Mouse (Mus musculus) MEL (cell line): ENCODE results near the gene Trpm4. TPM values are rescaled to one million over a fixed set of nuclear protein-coding genes. Genes with fewer than 3 reads are reported as not detected.

ENCODE experiments used
- DNase-seq: peaks from one replicate; pipeline ENCODE4 v3.0.0; 2011; ENCODE audit warnings: low read depth, low spot score
- H3K27ac ChIP-seq: 2 replicates; pipeline ENCODE4 v1.5.1; 2012; ENCODE audit warnings: low read depth, mild to moderate bottlenecking, control low read depth, low read length, moderate library complexity; ENCODE audit not compliant: control insufficient read depth
- H3K27me3 ChIP-seq, 2 experiments: fragments of 150-350 bp in 1 of 2; sonication (generic) in 1 of 2; 2 replicates each; pipeline ENCODE4 v1.6.1; 2012; ENCODE audit warnings: low read length in 2 of 2, mild to moderate bottlenecking in 2 of 2, improper control_type of control experiment in 1 of 2, moderate library complexity in 1 of 2; ENCODE audit not compliant: insufficient read depth in 2 of 2, control insufficient read depth in 1 of 2
- H3K36me3 ChIP-seq, 2 experiments: 2 replicates each; pipeline ENCODE4 v1.6.1; 2012 to 2014; ENCODE audit warnings: low read length in 2 of 2, improper control_type of control experiment in 1 of 2, inconsistent platforms in 1 of 2, mild to moderate bottlenecking in 1 of 2; ENCODE audit not compliant: insufficient read depth in 2 of 2, control insufficient read depth in 1 of 2
- H3K4me1 ChIP-seq, 2 experiments: fragments of 150-350 bp in 1 of 2; sonication (generic) in 1 of 2; 2 replicates each; pipeline ENCODE4 v1.6.1; 2012; ENCODE audit warnings: low read length in 2 of 2, improper control_type of control experiment in 1 of 2, mild to moderate bottlenecking in 1 of 2; ENCODE audit not compliant: insufficient read depth in 2 of 2, control insufficient read depth in 1 of 2
- H3K4me3 ChIP-seq, 2 experiments: fragments of 150-350 bp in 1 of 2; sonication (generic) in 1 of 2; 2 replicates each; pipeline ENCODE4 v1.5.1; 2012; ENCODE audit warnings: low read depth in 2 of 2, low read length in 2 of 2, mild to moderate bottlenecking in 2 of 2, moderate library complexity in 2 of 2, control low read depth in 1 of 2, improper control_type of control experiment in 1 of 2; ENCODE audit not compliant: control insufficient read depth in 1 of 2, insufficient read depth in 1 of 2
- H3K79me2 ChIP-seq: 2 replicates; pipeline ENCODE4 v1.6.1; 2012; ENCODE audit warnings: mild to moderate bottlenecking, low read length, moderate library complexity; ENCODE audit not compliant: control insufficient read depth, poor library complexity, insufficient read depth
- H3K9ac ChIP-seq: 2 replicates; pipeline ENCODE4 v1.6.1; 2012; ENCODE audit warnings: low read depth, mild to moderate bottlenecking, control low read depth, low read length, moderate library complexity; ENCODE audit not compliant: control insufficient read depth, poor library complexity, severe bottlenecking
- H3K9me3 ChIP-seq: fragments of 150-350 bp; sonication (generic); replicated peaks from 2 replicates; pipeline ENCODE4 v1.6.1; 2012; ENCODE audit warnings: mild to moderate bottlenecking, low read length, improper control_type of control experiment, moderate library complexity; ENCODE audit not compliant: insufficient read depth
- CTCF ChIP-seq, 3 experiments: IDR thresholded peaks in 2 of 3; conservative IDR thresholded peaks in 1 of 3; 2 replicates each; pipeline ENCODE4 v1.5.1; 2011 to 2012; ENCODE audit warnings: low read length in 3 of 3, low read depth in 2 of 3, mild to moderate bottlenecking in 2 of 3, improper control_type of control experiment in 1 of 3, inconsistent platforms in 1 of 3, mixed read lengths in 1 of 3, moderate library complexity in 1 of 3; ENCODE audit not compliant: control insufficient read depth in 1 of 3, insufficient read depth in 1 of 3, poor library complexity in 1 of 3, severe bottlenecking in 1 of 3
- E2F4 ChIP-seq: IDR thresholded peaks from 2 replicates; pipeline ENCODE4 v1.6.1; 2011; ENCODE audit warnings: low read depth, low read length, improper control_type of control experiment, borderline replicate concordance
- GABPA ChIP-seq: IDR thresholded peaks from 2 replicates; pipeline ENCODE4 v1.6.1; 2012; ENCODE audit warnings: low read depth, mild to moderate bottlenecking, inconsistent platforms, low read length, improper control_type of control experiment, moderate library complexity
- HCFC1 ChIP-seq: IDR thresholded peaks from 2 replicates; pipeline ENCODE4 v1.6.1; 2012; ENCODE audit warnings: low read depth, mild to moderate bottlenecking, inconsistent platforms, low read length, improper control_type of control experiment, moderate library complexity
- JUND ChIP-seq: IDR thresholded peaks from 2 replicates; pipeline ENCODE4 v1.6.1; 2011; ENCODE audit warnings: low read depth, mild to moderate bottlenecking, improper control_type of control experiment, low read length
- MAFK ChIP-seq: IDR thresholded peaks from 2 replicates; pipeline ENCODE4 v1.6.1; 2011; ENCODE audit warnings: low read depth, mild to moderate bottlenecking, low read length, improper control_type of control experiment, borderline replicate concordance
- MXI1 ChIP-seq: IDR thresholded peaks from 2 replicates; pipeline ENCODE4 v1.6.1; 2011; ENCODE audit warnings: mild to moderate bottlenecking, low read depth, low read length, improper control_type of control experiment
- NRF1 ChIP-seq: IDR thresholded peaks from 2 replicates; pipeline ENCODE4 v1.6.1; 2014; ENCODE audit warnings: low read depth, mild to moderate bottlenecking, inconsistent platforms, low read length, improper control_type of control experiment, moderate library complexity; ENCODE audit not compliant: poor library complexity, insufficient read depth, severe bottlenecking
- POLR2A ChIP-seq, 2 experiments: IDR thresholded peaks; 2 replicates each; pipeline ENCODE4 v1.6.1; 2011 to 2012; ENCODE audit warnings: low read length in 2 of 2, mild to moderate bottlenecking in 2 of 2, control low read depth in 1 of 2, improper control_type of control experiment in 1 of 2, low read depth in 1 of 2, moderate library complexity in 1 of 2; ENCODE audit not compliant: control insufficient read depth in 1 of 2, insufficient read depth in 1 of 2, poor library complexity in 1 of 2
- POLR2AphosphoS2 ChIP-seq: IDR thresholded peaks from 2 replicates; pipeline ENCODE4 v1.6.1; 2011; ENCODE audit warnings: low read length, improper control_type of control experiment
- RCOR1 ChIP-seq: IDR thresholded peaks from 2 replicates; pipeline ENCODE4 v1.6.1; 2012; ENCODE audit warnings: low read depth, mild to moderate bottlenecking, inconsistent platforms, low read length, improper control_type of control experiment
- SIN3A ChIP-seq: IDR thresholded peaks from 2 replicates; pipeline ENCODE4 v1.6.1; 2012; ENCODE audit warnings: low read length, improper control_type of control experiment, inconsistent platforms
- TAL1 ChIP-seq: IDR thresholded peaks from 2 replicates; pipeline ENCODE4 v1.6.1; 2012; ENCODE audit warnings: mild to moderate bottlenecking, inconsistent platforms, low read length, moderate library complexity, mixed read lengths
- USF1 ChIP-seq: IDR thresholded peaks from 2 replicates; pipeline ENCODE4 v1.6.1; 2014; ENCODE audit warnings: low read depth, mild to moderate bottlenecking, inconsistent platforms, low read length, improper control_type of control experiment, moderate library complexity
- USF2 ChIP-seq, 2 experiments: IDR thresholded peaks; 2 replicates each; pipeline ENCODE4 v1.6.1; 2011 to 2012; ENCODE audit warnings: improper control_type of control experiment in 2 of 2, low read length in 2 of 2, borderline replicate concordance in 1 of 2, inconsistent platforms in 1 of 2, low read depth in 1 of 2, mild to moderate bottlenecking in 1 of 2; ENCODE audit not compliant: insufficient read depth in 1 of 2
- ZMIZ1 ChIP-seq: IDR thresholded peaks from 2 replicates; pipeline ENCODE4 v1.6.1; 2012; ENCODE audit warnings: low read depth, mild to moderate bottlenecking, inconsistent platforms, low read length, improper control_type of control experiment, moderate library complexity
- ZNF384 ChIP-seq: IDR thresholded peaks from 2 replicates; pipeline ENCODE4 v1.6.1; 2012; ENCODE audit warnings: low read depth, mild to moderate bottlenecking, inconsistent platforms, low read length, improper control_type of control experiment
- polyA plus RNA-seq, 2 experiments: library from polyadenylated mRNA; stranded (reverse) in 1 of 2; unstranded in 1 of 2; fragments of >175 nt in 1 of 2; fragments of >200 nt in 1 of 2; gene quantifications; 2 replicates each; pipeline versions ENCODE4 v1.2.1 to v1.2.4; 2012; ENCODE audit warnings: low replicate concordance in 2 of 2, low read depth in 1 of 2; ENCODE audit not compliant: insufficient read length in 2 of 2, insufficient read depth in 1 of 2, missing spikeins in 1 of 2
- total RNA-seq: library from RNA; depleted of rRNA; stranded (reverse); fragments of 300-350 nt; gene quantifications from 2 replicates; pipeline ENCODE4 v1.2.3, GENCODE M21; 2012

Gene Trpm4
- total and polyA plus RNA-seq, 3 experiments: 4.8 to 6.9 TPM; not detected in 1

DNA sequence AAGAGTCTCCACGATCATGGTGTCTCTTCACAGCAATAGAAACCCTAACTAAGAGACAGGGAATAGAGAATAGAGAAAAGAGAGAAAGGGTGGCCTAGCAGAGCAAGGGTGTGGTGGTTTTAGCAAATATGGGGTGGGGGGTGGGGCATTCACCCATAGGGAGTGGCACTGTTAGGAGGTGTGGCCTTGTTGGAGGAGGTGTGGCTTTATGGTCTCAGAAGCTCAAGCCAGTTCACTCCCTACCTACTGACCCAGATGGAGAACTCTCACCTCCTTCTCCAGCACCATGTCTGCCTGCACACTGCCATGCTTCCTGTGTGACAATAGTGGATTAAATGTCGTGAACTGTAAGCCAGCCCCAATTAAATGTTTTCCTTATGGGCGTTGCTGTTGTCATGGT lies 36.0 kb downstream of the Trpm4 start:
- Histone ChIP-seq H3K27ac (no peak overlapping the region), H3K27me3 (no peaks in the 10 kb centered on the region; a peak in 1 of 4 replicates), H3K9me3 (no peaks in the 10 kb centered on the region), H3K9ac (no peak overlapping the region)
- TF ChIP-seq HCFC1 (no peak), JUND (no peak), TAL1 (no peak), NRF1 (no peak)
- TF ChIP-seq, all 39 proteins: peak for 0
- Histone ChIP-seq H3K4me3 (no peak overlapping the region), H3K79me2 (no peaks in the 10 kb centered on the region), H3K36me3 (no peaks in the 10 kb centered on the region), H3K4me1 (no peaks in the 10 kb centered on the region)
- no peak for DNase-seq

DNA sequence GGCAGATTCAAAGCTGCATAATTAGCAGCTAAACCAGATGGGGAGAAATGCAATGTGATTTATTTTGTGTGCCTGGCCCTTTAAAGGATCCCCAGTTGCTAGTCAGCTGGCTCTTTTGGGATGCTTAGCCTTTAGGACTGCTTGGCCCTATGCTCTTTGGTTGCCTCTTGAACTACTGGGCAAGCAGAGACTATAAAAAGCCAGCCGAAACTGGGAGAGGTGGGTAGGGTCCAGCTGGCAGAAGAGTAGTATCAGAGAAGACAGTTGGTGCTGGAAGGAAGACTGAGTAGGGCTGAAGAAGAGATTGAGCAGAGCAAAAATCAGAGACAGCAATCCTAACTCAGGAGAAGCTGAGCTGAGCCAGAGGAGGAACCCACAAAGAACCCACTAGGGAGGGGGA lies 37.0 kb downstream of the Trpm4 start:
- H3K79me2 ChIP-seq: no peaks in the 10 kb centered on the region
- no peaks in the 10 kb centered on the region for H3K36me3 ChIP-seq
- DNase-seq: no peak
- H3K4me3 ChIP-seq: no peak overlapping the region
- H3K9me3 ChIP-seq: no peaks in the 10 kb centered on the region
- H3K27ac ChIP-seq: no peak overlapping the region
- TF ChIP-seq CTCF (IDR thresholded peaks at IDR 0.05 in 2 of 3, conservative IDR thresholded peaks at IDR 0.05 in 1 of 3; ENCODE audit: control insufficient read depth in 1 of 3, insufficient read depth in 1 of 3, low read depth in 2 of 3, low read length in 3 of 3, poor library complexity in 1 of 3, severe bottlenecking in 1 of 3) (no peak), RCOR1 (no peak), SIN3A (no peak), ZMIZ1 (no peak), USF2 (IDR thresholded peaks at IDR 0.05; ENCODE audit: borderline replicate concordance in 1 of 2, insufficient read depth in 1 of 2, low read depth in 1 of 2, low read length in 2 of 2) (no peak), USF1 (no peak), POLR2A (IDR thresholded peaks at IDR 0.05; ENCODE audit: control insufficient read depth in 1 of 2, insufficient read depth in 1 of 2, low read depth in 1 of 2, low read length in 2 of 2, poor library complexity in 1 of 2) (no peak), POLR2AphosphoS2 (no peak), ZNF384 (no peak), MXI1 (no peak), GABPA (no peak), E2F4 (no peak), MAFK (no peak)
- TF ChIP-seq, all 39 proteins: peak for 0
- Histone ChIP-seq H3K9ac (no peak overlapping the region), H3K27me3 (no peaks in the 10 kb centered on the region; a peak in 1 of 4 replicates), H3K4me1 (no peaks in the 10 kb centered on the region)
